Mouse (Mus musculus): ENCODE data around the gene Tiparp.

Tiparp gene

GRCm38 (mm10) chr3:65577602-65578001 is 49.4 kb downstream of the Tiparp start:
- ATAC-seq (ENCODE audit: insufficient number of reproducible peaks, low FRiP score, low TSS enrichment): no peak

DNA sequence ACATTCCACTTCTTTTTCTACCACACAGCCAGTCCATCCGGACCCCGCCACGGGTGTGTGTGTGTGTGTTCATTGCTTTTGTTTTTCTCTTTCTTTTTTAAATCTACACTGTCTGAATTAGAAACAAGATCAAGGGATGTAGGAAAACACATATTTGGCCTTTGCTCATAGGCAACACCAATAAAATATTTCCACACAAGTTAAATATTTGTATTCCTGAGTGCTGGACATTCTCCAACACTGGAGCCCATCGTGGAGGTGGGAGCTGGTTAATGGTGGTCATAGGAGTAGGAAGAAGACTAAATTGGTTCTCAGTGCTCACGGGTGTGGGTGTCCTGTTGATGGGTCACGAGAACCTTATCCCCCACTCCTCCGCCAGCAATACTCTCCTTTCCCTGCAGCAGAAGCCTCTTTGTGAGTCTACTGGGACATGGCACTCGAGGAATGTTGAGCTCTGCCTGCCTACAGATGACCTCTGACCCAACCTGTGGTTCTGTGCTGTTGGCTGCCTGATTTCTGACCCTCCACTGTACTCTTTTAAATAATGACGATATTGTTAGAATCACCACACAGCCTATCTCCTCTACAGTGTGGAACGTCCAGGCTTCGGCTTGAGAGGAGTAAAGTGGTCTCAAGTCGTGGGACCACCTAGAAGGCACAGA is 51.2 kb downstream of the Tiparp start:
- no peak for ATAC-seq (ENCODE audit: insufficient number of reproducible peaks, low FRiP score, low TSS enrichment)

DNA sequence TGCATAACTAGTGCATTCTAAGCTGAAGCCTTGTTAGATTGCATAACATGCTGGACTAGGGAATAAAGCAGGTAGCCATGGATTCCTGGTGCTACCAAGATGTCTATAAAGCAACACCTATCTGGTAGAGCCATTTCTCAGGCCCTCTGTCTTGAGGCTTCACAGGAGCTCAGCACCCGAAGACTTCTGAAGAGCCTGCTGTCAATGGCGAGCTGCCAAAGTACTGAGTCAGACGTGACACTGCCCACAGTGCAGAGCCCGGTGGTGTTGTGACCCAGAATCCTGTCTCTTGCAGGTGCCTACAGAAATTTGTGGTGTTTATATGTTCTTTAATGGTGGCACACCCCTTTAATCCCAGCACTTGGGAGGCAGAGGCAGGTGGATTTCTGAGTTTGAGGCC is 53.4 kb downstream of the Tiparp start:
- no peak for ATAC-seq (ENCODE audit: insufficient number of reproducible peaks, low FRiP score, low TSS enrichment)

DNA sequence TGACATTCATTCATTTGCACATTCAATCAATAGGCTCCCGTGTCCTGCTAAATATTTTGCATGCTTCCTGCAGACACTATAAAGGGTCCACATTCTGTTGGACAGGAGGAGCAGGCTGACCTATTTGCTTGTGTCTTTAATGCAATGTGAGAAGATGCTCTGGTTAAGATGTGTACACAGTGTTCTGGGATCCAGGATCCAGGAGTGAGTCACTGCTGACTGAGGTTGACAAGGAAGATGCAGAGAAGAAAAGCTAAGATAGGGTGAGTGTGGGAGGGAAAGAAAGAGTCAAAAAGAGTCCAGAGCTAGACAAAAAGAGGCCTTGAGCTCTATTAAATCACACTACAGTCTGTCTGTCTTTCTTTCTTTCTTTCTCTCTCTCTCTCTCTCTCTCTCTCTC is 56.1 kb downstream of the Tiparp start:
- ATAC-seq (ENCODE audit: insufficient number of reproducible peaks, low FRiP score, low TSS enrichment): no peak

DNA sequence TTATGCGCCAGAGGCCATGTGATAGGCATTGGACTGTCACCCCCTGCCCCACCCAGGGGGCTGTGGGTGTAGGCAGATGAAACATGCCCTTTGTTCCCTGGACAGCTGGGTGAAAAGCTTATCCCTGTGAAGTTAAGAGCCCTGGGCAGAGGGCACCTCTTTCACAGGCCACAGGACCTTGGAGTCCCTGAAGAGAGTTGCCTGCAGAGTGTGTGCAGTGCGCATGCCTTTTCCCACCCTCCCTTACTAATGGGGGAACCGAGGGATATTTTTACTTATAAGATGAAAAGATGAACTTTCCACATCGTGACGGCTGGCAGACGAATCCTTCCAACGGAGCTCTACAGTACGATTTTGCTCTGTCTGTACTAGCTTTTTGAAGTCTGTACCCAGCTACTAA is 57.1 kb downstream of the Tiparp start:
- no peak for ATAC-seq (ENCODE audit: insufficient number of reproducible peaks, low FRiP score, low TSS enrichment)

- 0 out of 2 replicates have a peak, but pooled peaks have one; percentile 11 for ATAC-seq (ENCODE audit: insufficient number of reproducible peaks, low FRiP score, low TSS enrichment)
Observed at GRCm38 (mm10) chr3:65585823-65586482, 57.7 kb downstream of the Tiparp start.

DNA sequence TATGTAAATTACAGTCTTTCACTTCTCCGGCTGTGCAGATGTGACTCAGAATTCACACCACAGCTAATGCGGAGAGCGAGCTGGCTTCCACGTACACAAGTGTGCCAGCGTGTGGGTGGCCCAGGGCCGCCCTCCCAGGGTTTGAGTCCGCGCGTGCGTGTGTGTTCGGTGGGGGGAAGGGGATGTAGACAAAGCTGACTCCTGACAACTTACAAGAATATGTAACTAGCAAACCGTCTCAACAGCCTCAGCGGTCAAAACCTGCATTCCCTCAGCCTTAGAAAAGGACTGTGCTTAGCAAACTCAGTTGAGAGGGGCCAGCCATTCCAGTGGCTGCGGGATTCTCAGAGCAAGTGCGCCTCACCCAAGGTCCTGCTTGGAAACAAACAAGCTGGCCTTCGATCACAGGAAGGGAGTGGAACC is 58.3 kb downstream of the Tiparp start:
- peak; percentile 80 for ATAC-seq (ENCODE audit: insufficient number of reproducible peaks, low FRiP score, low TSS enrichment)

GRCm38 (mm10) chr3:65586966-65587365 is 58.8 kb downstream of the Tiparp start:
- 0 out of 2 replicates have a peak, but pooled peaks have one; percentile 6 for ATAC-seq (ENCODE audit: insufficient number of reproducible peaks, low FRiP score, low TSS enrichment)

DNA sequence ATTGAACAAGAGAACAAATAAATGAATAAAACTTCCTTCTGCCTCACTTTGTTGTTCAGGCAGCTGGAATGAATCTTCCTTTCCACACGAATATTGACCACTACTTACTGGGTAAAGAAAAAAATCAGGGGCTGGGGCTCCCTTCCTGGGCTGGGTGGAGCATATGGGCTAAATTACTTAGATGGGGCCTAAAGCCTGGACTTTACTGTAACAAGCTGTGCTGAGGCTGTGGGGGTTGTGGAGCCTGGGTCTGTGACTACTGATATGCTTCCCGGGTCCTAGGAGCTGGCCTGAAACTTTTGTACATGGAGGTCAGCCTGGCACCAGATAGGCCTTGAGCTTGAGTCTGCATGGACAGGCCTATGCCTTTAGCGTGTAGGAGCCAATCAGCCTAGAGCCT is 60.2 kb downstream of the Tiparp start:
- no peak for ATAC-seq (ENCODE audit: insufficient number of reproducible peaks, low FRiP score, low TSS enrichment)

GRCm38 (mm10) chr3:65592850-65593249 is 64.6 kb downstream of the Tiparp start:
- ATAC-seq (ENCODE audit: insufficient number of reproducible peaks, low FRiP score, low TSS enrichment): no peak

DNA sequence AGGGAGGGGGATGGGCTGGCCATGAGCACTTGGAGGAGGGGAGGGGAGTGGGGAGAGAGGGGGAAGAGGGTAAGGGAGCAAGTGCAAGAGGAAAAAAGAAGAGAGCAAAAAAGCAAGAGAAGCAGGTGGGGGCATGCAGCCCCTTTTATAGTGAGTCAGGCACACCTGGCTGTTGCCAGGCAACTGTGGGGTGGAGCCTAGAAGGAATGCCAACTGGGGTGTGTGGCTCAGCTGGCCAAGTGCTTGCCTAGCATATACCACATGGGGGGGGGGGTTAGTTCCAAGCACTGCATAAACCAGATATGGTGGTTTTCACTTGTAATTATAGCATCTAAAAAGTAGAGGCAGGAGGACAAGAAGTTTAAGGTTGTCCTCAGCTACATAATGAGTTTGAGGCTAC is 66.3 kb downstream of the Tiparp start:
- no peak for ATAC-seq (ENCODE audit: insufficient number of reproducible peaks, low FRiP score, low TSS enrichment)

DNA sequence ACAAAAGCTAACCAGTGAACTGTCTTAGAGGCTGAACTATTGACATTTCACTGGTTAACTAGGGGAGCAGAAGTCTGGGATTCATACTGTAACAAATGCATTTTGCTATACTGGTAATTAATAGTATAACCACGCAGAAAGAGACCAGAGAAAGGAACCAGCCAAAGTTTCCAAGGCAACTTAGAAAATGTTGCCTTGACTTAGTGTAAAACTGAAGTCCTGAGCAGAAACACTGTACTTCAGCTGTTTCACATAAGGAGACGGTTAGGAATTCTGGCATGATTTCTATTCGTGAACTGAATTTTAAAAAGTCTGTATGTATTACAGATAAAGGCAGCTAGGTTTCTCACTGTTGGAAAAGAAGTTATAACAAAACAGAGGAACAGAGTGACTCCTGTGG is 67.0 kb downstream of the Tiparp start:
- ATAC-seq (ENCODE audit: insufficient number of reproducible peaks, low FRiP score, low TSS enrichment): no peak

DNA sequence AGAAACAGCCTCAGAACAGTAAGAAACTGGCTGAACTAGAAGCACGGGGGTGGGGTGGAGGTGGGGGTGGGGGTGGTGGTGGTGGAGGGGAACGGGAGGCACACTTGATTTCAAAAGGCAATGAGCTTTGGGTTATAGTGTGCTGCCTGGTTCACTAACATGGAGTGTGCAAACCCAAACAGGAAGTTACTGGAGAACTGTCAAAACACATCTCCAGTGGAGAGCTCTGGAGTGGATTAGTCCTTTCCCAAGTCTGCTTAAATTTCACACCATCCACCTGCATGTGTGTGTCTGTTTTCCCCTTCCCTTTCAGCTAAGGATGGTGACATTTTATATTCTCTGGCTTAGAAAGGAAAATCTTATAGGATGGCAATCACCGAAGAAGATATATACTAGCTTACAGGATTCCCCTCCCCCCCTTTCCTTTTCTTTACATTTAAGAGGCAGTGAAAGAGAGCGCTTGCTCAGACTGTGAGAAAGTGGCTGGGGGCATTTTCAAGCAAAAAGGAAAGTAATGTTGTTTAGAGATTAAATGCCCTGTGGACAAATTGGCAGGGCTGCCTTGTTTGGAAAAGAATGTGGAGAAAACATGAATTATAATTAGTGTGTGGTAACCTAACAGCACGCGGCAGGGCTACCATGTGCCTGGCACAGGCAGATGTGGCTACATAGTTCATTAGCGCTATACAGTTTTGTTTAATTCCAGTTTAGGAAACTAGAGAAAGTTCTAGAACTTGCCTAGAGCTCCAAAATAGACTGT is 70.0 kb downstream of the Tiparp start:
- ATAC-seq (ENCODE audit: insufficient number of reproducible peaks, low FRiP score, low TSS enrichment): no peak

DNA sequence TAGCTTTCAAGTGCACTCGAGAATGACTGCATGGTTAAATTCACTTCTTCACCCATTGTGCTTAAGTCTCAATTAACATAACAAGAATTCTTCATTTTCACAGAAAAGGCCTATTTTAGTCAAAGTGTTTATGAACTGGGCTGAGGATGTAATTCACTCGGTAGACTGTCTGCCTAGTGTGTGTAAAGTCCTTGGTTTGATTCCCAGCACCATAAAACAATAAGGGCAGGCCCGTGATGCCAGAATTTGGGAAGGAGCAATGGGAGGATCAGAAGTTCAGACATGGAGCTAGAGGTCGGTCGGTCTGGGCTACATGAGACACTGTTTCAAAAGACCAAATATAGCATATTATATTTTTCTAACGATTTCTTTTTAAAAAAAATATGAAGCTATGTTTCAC is 70.9 kb downstream of the Tiparp start:
- no peak for ATAC-seq (ENCODE audit: insufficient number of reproducible peaks, low FRiP score, low TSS enrichment)

DNA sequence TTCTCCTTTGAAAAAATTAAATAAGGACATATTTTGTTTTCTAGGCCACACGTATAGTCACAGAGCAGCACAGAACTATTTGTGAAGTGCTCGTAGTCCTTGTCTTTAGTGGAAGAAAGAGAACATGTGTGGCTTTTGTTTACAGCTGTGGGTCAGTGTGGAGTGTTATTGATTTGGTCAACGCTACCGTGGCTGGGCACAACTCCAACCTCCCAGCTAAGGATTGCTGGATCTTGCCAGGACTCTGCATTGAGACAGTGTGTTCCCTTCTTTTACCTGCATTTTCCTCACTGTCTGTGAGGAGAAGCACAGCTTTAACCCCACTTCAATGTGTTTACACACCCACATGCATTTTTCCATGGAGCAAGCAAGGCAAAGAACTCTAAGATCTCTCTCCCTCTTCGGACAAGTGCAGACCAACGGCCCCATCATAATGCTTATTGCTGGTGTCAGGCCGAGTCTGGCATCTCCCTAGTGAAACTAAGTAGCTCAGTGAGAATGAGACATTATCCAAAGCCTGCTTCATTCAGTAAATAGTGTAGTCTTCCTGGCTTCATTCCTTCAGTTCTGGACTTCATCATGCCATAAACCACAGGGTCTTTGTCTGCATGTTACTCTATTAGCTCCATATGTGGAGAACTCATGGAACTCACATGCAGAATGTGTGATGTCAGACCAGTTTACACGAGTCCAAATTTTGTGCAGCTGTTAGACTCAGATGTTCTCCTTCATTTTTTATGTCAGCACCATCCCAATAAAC is 73.3 kb downstream of the Tiparp start:
- ATAC-seq (ENCODE audit: insufficient number of reproducible peaks, low FRiP score, low TSS enrichment): no peak

- ATAC-seq (ENCODE audit: insufficient number of reproducible peaks, low FRiP score, low TSS enrichment): no peak
Observed at GRCm38 (mm10) chr3:65603392-65604055, 75.3 kb downstream of the Tiparp start.

Data from cerebellum, adult (tissue).